Mouse (Mus musculus) embryonic facial prominence, embryonic 13.5 days (tissue): ENCODE measurements around the gene Zfp385b. TPM values are rescaled to one million over a fixed set of nuclear protein-coding genes. Genes with fewer than 3 reads are reported as not detected.

Experiments
- ATAC-seq: fragments of 200-750 bp; cut with Nextera tagmentation; 2 replicates; pipeline ENCODE4 v1.8.0; 2017; ENCODE audit warnings: low read depth; ENCODE audit not compliant: insufficient number of reproducible peaks, insufficient read depth, low FRiP score, low TSS enrichment
- H3K27ac ChIP-seq: fragments of 300-500 bp; sonication (generic); 2 replicates; pipeline ENCODE4 v1.5.1; 2015; ENCODE audit warnings: moderate library complexity, mild to moderate bottlenecking, inconsistent platforms
- H3K27me3 ChIP-seq: fragments of 300-500 bp; sonication (generic); 2 replicates; pipeline ENCODE4 v1.6.1; 2015; ENCODE audit warnings: mild to moderate bottlenecking, inconsistent platforms
- H3K36me3 ChIP-seq: fragments of 300-500 bp; sonication (generic); 2 replicates; pipeline ENCODE4 v1.6.1; 2015; ENCODE audit warnings: mild to moderate bottlenecking, inconsistent platforms
- H3K4me1 ChIP-seq: fragments of 300-500 bp; sonication (generic); 2 replicates; pipeline ENCODE4 v1.6.1; 2015; ENCODE audit warnings: inconsistent platforms
- H3K4me2 ChIP-seq: fragments of 300-500 bp; sonication (generic); 2 replicates; pipeline ENCODE4 v1.6.1; 2015; ENCODE audit warnings: moderate library complexity, mild to moderate bottlenecking, inconsistent platforms
- H3K4me3 ChIP-seq: fragments of 300-500 bp; sonication (generic); 2 replicates; pipeline ENCODE4 v1.5.1; 2015; ENCODE audit warnings: mild to moderate bottlenecking, inconsistent platforms
- H3K9ac ChIP-seq: fragments of 300-500 bp; sonication (generic); 2 replicates; pipeline ENCODE4 v1.6.1; 2015; ENCODE audit warnings: mild to moderate bottlenecking, inconsistent platforms
- H3K9me3 ChIP-seq: fragments of 300-500 bp; sonication (generic); 2 replicates; pipeline ENCODE4 v1.6.1; 2016; ENCODE audit warnings: inconsistent platforms
- WGBS: fragments of 180-500 bp; shearing (Covaris S2); methylation state at CpG from one replicate; pipeline ENCODE4 v1.1.7; 2015; ENCODE audit warnings: mixed read lengths; 5-methylcytosine and 5-hydroxymethylcytosine counted together
- polyA plus RNA-seq: library from polyadenylated mRNA; unstranded; fragments of >200 nt; fragmentation: Nextera tagmentation; extraction: Ambion mirVana; gene quantifications from 2 replicates; pipeline ENCODE4 v1.2.1, GENCODE M21; 2015

Gene Zfp385b
- polyA plus RNA-seq, 1 experiment from 2014 or later, result 6.3 TPM

- H3K9me3 ChIP-seq, result no peaks in the 10 kb centered on the region
- H3K27ac ChIP-seq, result no peak overlapping the region
- H3K4me2 ChIP-seq, result no peak overlapping the region
- no peak overlapping the region for H3K9ac ChIP-seq
- no peaks in the 10 kb centered on the region for H3K27me3 ChIP-seq
- H3K4me3 ChIP-seq, result no peak overlapping the region
- ATAC-seq, result no peak
- H3K4me1 ChIP-seq, result no peaks in the 10 kb centered on the region
- WGBS, result 85% methylated on average over 8 of the region's 8 CpGs
- no peaks in the 10 kb centered on the region for H3K36me3 ChIP-seq
Measured at GRCm38 (mm10) chr2:77487151-77487550, 332.3 kb downstream of the Zfp385b start.

DNA sequence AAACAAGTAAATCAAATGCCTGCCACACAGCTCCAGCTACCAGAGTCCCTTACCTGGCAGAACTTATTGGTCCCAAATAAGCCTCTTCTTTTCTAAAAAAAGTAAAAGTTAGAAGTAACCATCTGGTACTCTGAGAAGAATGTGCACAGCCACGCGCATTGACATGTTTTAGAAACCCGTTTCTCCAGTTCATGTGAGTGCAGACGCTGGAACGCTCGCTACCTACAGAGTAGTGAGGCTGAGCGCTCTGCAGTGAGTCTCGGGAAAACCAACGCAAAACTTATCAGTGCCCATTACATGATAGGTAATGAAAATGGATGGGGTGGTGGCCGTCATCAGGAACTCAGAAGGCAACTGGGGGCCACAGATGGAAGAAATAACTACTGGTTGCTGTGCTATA lies 338.2 kb downstream of the Zfp385b start:
- H3K4me2 ChIP-seq, result no peak overlapping the region
- no peak overlapping the region for H3K9ac ChIP-seq
- no peaks in the 10 kb centered on the region for H3K27me3 ChIP-seq
- no peaks in the 10 kb centered on the region for H3K36me3 ChIP-seq
- no peaks in the 10 kb centered on the region for H3K9me3 ChIP-seq
- no peak overlapping the region for H3K27ac ChIP-seq
- WGBS, result 72% methylated on average over 10 of the region's 10 CpGs
- H3K4me3 ChIP-seq, result no peak overlapping the region
- no peaks in the 10 kb centered on the region for H3K4me1 ChIP-seq
- no peak for ATAC-seq

- no peaks in the 10 kb centered on the region for H3K4me1 ChIP-seq
- no peak overlapping the region for H3K4me3 ChIP-seq
- ATAC-seq, result no peak
- 89% methylated on average over 10 of the region's 10 CpGs for WGBS
- H3K27ac ChIP-seq, result no peak overlapping the region
- no peak overlapping the region for H3K9ac ChIP-seq
- H3K27me3 ChIP-seq, result no peaks in the 10 kb centered on the region
- H3K4me2 ChIP-seq, result no peak overlapping the region
- H3K9me3 ChIP-seq, result no peaks in the 10 kb centered on the region
- no peaks in the 10 kb centered on the region for H3K36me3 ChIP-seq
Measured at GRCm38 (mm10) chr2:77477536-77477935, 341.9 kb downstream of the Zfp385b start.

GRCm38 (mm10) chr2:77476444-77476843 lies 343.0 kb downstream of the Zfp385b start:
- Histone ChIP-seq H3K4me2 (no peak overlapping the region), H3K9ac (no peak overlapping the region), H3K27me3 (no peaks in the 10 kb centered on the region), H3K27ac (no peak overlapping the region), H3K4me3 (no peak overlapping the region), H3K36me3 (no peaks in the 10 kb centered on the region), H3K4me1 (no peaks in the 10 kb centered on the region), H3K9me3 (no peaks in the 10 kb centered on the region)
- ATAC-seq, result no peak
- 54% methylated on average over 8 of the region's 8 CpGs for WGBS

- no peak overlapping the region for H3K27ac ChIP-seq
- no peak overlapping the region for H3K4me3 ChIP-seq
- ATAC-seq, result no peak
- no peaks in the 10 kb centered on the region for H3K4me1 ChIP-seq
- H3K36me3 ChIP-seq, result no peaks in the 10 kb centered on the region
- no peak overlapping the region for H3K4me2 ChIP-seq
- no peak overlapping the region for H3K9ac ChIP-seq
- no peaks in the 10 kb centered on the region for H3K27me3 ChIP-seq
- H3K9me3 ChIP-seq, result no peaks in the 10 kb centered on the region
- 87% methylated on average over 11 of the region's 11 CpGs for WGBS
Measured at GRCm38 (mm10) chr2:77472254-77472837, 347.1 kb downstream of the Zfp385b start.

DNA sequence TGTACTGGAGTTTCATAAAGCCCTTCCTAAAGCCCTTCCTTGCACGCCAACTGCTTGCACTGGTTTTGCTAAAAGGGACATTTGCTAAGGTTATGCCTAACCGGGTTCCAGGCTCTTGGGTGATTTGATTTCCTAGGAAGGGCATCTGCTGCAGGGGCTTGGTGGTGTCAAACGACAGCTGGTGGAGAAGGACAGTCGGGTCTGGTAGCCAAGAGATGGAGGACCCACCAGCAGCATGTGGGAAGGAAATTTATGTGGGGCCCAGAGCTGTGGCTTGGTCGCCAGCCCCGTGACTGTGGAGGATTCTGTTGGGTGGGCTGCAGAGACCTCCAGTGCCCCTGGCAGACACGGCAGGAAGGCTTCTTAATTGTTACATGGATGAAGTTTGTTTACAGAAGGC lies 348.7 kb downstream of the Zfp385b start:
- Histone ChIP-seq H3K9me3 (no peaks in the 10 kb centered on the region), H3K27me3 (no peaks in the 10 kb centered on the region), H3K4me3 (no peak overlapping the region), H3K4me1 (no peaks in the 10 kb centered on the region), H3K36me3 (no peaks in the 10 kb centered on the region), H3K4me2 (no peak overlapping the region), H3K9ac (no peak overlapping the region), H3K27ac (no peak overlapping the region)
- 70% methylated on average over 7 of the region's 7 CpGs for WGBS
- ATAC-seq, result no peak

DNA sequence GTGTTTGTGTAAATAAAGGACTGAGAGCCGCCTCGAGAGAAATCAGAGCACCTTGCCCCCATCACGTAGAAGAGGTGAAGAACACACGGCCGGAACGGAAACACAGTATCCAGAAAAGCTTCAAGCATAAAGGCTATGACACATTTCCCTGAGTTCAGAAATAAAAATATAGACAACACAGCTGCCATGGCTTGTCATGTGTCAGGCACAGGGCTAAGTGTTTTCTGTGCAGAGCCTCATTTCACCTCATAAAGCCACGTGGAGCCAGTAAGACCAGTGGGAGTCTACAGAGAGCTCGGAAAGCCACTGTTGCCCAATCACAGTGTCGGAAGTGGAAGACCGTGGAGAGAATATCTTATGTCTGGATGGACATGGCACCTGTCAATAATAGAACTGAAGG lies 358.0 kb downstream of the Zfp385b start:
- Histone ChIP-seq H3K27me3 (no peaks in the 10 kb centered on the region), H3K4me2 (no peak overlapping the region), H3K9me3 (no peaks in the 10 kb centered on the region), H3K9ac (no peak overlapping the region), H3K27ac (no peak overlapping the region), H3K4me1 (no peaks in the 10 kb centered on the region), H3K36me3 (no peaks in the 10 kb centered on the region), H3K4me3 (no peak overlapping the region)
- WGBS, result 88% methylated on average over 10 of the region's 10 CpGs
- ATAC-seq, result no peak

GRCm38 (mm10) chr2:77460011-77460410 lies 359.4 kb downstream of the Zfp385b start:
- no peak overlapping the region for H3K4me3 ChIP-seq
- H3K27me3 ChIP-seq, result no peaks in the 10 kb centered on the region
- H3K4me2 ChIP-seq, result no peak overlapping the region
- H3K4me1 ChIP-seq, result no peaks in the 10 kb centered on the region
- ATAC-seq, result no peak
- no peaks in the 10 kb centered on the region for H3K36me3 ChIP-seq
- H3K27ac ChIP-seq, result no peak overlapping the region
- H3K9me3 ChIP-seq, result no peaks in the 10 kb centered on the region
- no peak overlapping the region for H3K9ac ChIP-seq
- WGBS, result 82% methylated on average over 6 of the region's 6 CpGs

DNA sequence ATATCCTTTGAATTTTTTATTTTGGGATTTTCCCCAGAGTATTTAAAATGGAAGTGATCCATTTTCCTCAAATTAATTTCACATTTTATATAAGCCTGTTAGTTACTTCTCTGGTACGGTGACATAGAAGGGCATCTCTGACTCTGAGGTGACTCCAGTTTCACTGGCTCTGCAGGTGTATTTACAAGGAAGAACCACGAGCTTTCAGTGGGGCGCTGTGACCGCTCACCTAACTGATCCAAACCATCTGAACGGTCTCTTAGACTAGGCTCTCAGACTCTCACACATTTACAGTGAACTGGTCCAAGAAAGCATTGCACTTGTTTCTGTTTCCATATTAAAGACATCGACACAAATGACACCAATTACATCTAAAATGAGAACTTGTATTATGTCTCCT lies 361.0 kb downstream of the Zfp385b start:
- Histone ChIP-seq H3K9ac (no peak overlapping the region), H3K4me1 (no peaks in the 10 kb centered on the region), H3K9me3 (no peaks in the 10 kb centered on the region), H3K36me3 (no peaks in the 10 kb centered on the region), H3K27me3 (no peaks in the 10 kb centered on the region), H3K4me2 (no peak overlapping the region), H3K4me3 (no peak overlapping the region), H3K27ac (no peak overlapping the region)
- ATAC-seq, result no peak
- 83% methylated on average over 6 of the region's 6 CpGs for WGBS

DNA sequence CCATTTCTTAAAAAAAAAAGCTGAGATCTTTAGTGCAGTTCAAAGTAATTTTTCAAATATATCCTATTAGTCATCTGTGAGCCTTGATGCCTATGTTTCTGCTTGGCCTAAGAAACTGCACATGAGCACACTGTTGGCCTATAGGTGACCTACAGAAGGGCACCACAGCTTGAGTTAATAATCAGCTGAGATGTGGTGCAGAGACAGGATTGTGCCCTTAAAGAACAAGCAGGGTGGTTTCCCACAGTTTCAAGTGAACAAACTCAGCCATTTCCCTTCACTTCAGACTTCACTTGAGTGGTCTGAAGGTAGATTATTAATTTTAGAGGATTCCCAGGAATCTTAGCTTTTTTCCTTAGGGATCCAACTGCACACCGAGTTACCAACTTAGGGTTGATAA lies 362.3 kb downstream of the Zfp385b start:
- Histone ChIP-seq H3K27me3 (no peaks in the 10 kb centered on the region), H3K9ac (no peak overlapping the region), H3K4me2 (no peak overlapping the region), H3K27ac (no peak overlapping the region), H3K36me3 (no peaks in the 10 kb centered on the region), H3K4me1 (no peaks in the 10 kb centered on the region), H3K9me3 (no peaks in the 10 kb centered on the region), H3K4me3 (no peak overlapping the region)
- no peak for ATAC-seq
- 70% methylated on average over 1 of the region's 1 CpGs for WGBS

GRCm38 (mm10) chr2:77456602-77457001 lies 362.8 kb downstream of the Zfp385b start:
- WGBS, result 44% methylated on average over 4 of the region's 4 CpGs
- Histone ChIP-seq H3K36me3 (no peaks in the 10 kb centered on the region), H3K4me3 (no peak overlapping the region), H3K4me1 (no peaks in the 10 kb centered on the region), H3K27ac (no peak overlapping the region), H3K9me3 (no peaks in the 10 kb centered on the region), H3K27me3 (no peaks in the 10 kb centered on the region), H3K4me2 (no peak overlapping the region), H3K9ac (no peak overlapping the region)
- no peak for ATAC-seq

DNA sequence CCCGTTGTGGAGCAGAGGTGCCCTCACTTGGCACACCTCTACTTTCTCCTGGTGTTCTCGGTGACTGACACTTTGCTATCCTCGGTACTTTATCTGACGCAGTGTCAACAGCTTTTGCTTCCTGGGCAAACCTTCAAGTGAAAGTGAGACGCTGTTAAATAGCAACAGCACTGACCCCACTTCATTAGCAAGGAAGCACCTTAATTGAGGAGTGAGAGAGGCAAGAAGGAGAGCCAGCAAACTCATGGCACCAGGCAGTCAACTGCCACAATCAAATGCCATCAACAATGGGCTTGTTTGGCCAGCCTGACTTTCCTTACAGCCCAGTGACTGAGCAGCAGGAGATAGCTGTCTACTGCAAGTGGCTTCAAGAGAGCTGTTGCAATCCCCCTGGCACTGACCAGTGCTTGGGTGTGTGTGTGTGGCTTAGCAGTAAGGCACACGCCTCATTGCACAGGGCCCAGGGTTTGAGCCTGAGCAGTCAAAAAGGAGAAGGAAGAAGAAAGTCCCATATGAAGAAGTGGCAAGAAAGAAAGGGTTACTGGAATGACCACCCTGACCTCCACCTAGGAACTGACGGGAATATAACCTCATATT lies 365.0 kb downstream of the Zfp385b start:
- Histone ChIP-seq H3K4me1 (no peaks in the 10 kb centered on the region), H3K9ac (no peak overlapping the region), H3K27ac (no peak overlapping the region), H3K36me3 (no peaks in the 10 kb centered on the region), H3K9me3 (no peaks in the 10 kb centered on the region), H3K4me3 (no peak overlapping the region), H3K4me2 (no peak overlapping the region), H3K27me3 (no peaks in the 10 kb centered on the region)
- ATAC-seq, result no peak
- WGBS, result 76% methylated on average over 7 of the region's 7 CpGs
